Mouse (Mus musculus): ENCODE data around the gene Runx3. TPM values are rescaled to one million over a fixed set of nuclear protein-coding genes. Genes with fewer than 3 reads are reported as not detected.

Gene Runx3
- polyA plus RNA-seq, 1 experiment from 2014 or later = not detected

- Histone ChIP-seq H3K4me1 (replicated peaks) (peaks cover 5% of the 10 kb centered on the region; the same call in 1 of the 2 replicates), H3K4me3 (replicated peaks) (no peak overlapping the region), H3K4me2 (replicated peaks) (no peak overlapping the region), H3K36me3 (no peaks in the 10 kb centered on the region), H3K27ac (no peak overlapping the region), H3K27me3 (peaks cover 30% of the 10 kb centered on the region), H3K9ac (replicated peaks) (no peak overlapping the region), H3K9me3 (no peaks in the 10 kb centered on the region)
- 78% methylated on average over 6 of the region's 6 CpGs for WGBS
- no peak for ATAC-seq
These were observed 14.9 kb downstream of the Runx3 start for GRCm38 (mm10) chr4:135135331-135135730.

DNA sequence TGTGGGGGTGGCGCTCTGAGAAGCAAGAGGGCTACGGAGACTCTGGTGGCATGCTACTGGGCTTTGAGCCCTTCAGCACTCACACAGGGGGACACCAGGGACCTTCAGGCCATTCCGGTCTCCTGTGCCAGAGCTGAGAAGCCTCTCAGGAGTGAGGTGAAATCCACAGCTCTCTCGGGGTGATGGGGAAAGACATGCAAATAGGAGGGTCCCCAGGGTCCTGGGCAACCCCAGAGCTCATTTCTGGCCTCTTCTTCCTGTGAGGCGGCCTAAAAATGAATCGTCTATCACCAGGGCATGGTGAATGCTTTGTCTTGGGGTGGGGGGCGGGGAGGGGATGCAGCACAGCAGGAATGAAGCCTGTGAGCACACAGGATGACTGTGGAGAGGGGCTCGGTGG is 15.8 kb downstream of the Runx3 start:
- 54% methylated on average over 8 of the region's 8 CpGs for WGBS

GRCm38 (mm10) chr4:135136612-135137011 is 16.2 kb downstream of the Runx3 start:
- Histone ChIP-seq H3K27me3 (peaks cover 42% of the 10 kb centered on the region), H3K9me3 (no peaks in the 10 kb centered on the region), H3K27ac (no peak overlapping the region), H3K4me1 (replicated peaks) (peaks cover 12% of the 10 kb centered on the region), H3K9ac (replicated peaks) (no peak overlapping the region), H3K36me3 (no peaks in the 10 kb centered on the region), H3K4me3 (replicated peaks) (no peak overlapping the region), H3K4me2 (replicated peaks) (no peak overlapping the region)
- 68% methylated on average over 10 of the region's 10 CpGs for WGBS
- ATAC-seq = no peak

More for the DNA sequence above, 15.8 kb downstream of the Runx3 start:
- Histone ChIP-seq H3K9ac (replicated peaks) (no peak overlapping the region), H3K4me2 (replicated peaks) (no peak overlapping the region), H3K4me3 (replicated peaks) (no peak overlapping the region), H3K4me1 (replicated peaks) (peaks cover 12% of the 10 kb centered on the region), H3K27me3 (peaks cover 38% of the 10 kb centered on the region), H3K9me3 (no peaks in the 10 kb centered on the region), H3K36me3 (no peaks in the 10 kb centered on the region), H3K27ac (no peak overlapping the region)
- ATAC-seq = no peak

DNA sequence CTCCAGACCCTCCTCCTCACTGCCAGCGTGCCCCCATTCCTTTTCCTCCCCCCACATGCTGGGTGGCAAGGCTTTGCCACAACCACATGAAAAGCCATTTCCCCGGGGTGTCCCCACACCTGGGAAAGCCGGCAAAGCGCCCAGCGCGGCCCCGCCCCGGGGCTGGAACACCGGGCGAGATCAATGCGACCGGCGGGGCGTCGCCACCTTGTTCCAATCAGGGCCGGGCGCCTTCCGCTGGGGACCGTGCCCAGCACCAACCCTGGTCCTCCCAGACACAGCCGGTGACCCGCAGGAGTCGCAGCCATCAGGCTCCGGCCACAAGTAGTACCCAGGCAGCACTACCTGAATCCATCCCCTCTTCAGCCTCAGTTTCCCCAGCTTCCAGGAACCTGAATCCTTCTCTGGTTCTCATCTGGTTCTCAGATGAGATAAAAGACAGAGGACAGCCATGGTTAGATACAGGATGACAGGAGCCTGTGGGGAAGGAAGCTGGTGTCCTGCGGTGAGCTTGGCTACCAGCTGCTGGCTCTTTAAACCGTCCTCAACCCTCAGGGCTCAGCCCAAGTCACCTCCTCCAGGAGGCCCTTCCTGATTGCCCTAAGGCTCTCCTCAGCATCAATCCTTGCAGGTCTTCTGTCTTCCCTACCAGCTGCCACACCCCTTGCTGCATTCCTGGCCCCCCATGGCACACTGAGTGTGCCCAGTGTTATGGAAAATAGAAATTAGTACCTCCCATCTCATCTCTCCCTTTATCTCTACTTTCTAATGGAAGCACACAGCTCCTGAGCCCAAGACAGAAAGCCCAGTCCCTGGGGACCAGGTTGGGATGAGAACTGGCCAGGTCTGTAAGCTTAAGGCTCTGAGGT is 20.4 kb downstream of the Runx3 start:
- peaks cover 82% of the 10 kb centered on the region for H3K27me3 ChIP-seq
- no peaks in the 10 kb centered on the region for H3K36me3 ChIP-seq
- H3K9me3 ChIP-seq = no peaks in the 10 kb centered on the region
- H3K27ac ChIP-seq = no peak overlapping the region
- 1% methylated on average over 25 of the region's 25 CpGs for WGBS
- H3K4me3 ChIP-seq (replicated peaks) = no peak overlapping the region
- ATAC-seq = no peak
- 0 out of 2 replicates have a peak overlapping the region, but pooled peaks have one; percentile 13 for H3K4me2 ChIP-seq (replicated peaks)
- H3K4me1 ChIP-seq (replicated peaks) = peaks cover 12% of the 10 kb centered on the region
- no peak overlapping the region for H3K9ac ChIP-seq (replicated peaks)

DNA sequence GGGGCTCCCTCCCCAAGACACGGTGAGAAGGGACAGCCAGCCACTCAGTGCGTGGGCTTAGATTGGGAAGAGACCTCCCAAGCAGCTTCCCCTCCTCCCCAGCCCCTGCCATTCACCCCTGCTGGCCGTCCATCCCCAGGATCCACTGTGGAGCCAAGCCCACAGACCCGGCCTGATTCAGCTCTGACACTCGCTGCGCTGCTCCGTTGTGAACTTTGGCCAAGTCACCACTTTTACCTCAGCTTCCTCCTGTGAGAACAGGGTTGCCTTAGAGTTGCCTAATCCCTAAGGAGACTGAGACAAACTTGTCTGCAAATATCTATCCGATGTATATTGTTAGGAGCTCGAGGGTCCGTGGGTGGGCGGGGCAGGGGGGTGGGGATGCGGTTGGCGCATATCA is 21.3 kb downstream of the Runx3 start:
- Histone ChIP-seq H3K9ac (replicated peaks) (no peak overlapping the region), H3K4me3 (replicated peaks) (no peak overlapping the region), H3K27ac (no peak overlapping the region), H3K4me2 (replicated peaks) (no peak overlapping the region), H3K9me3 (no peaks in the 10 kb centered on the region), H3K36me3 (no peaks in the 10 kb centered on the region), H3K4me1 (replicated peaks) (peaks cover 9% of the 10 kb centered on the region), H3K27me3 (peaks cover 90% of the 10 kb centered on the region)
- no peak for ATAC-seq
- 6% methylated on average over 12 of the region's 13 CpGs for WGBS

- Histone ChIP-seq H3K27ac (no peak overlapping the region), H3K27me3 (peaks cover 100% of the 10 kb centered on the region), H3K4me2 (replicated peaks) (no peak overlapping the region), H3K9ac (replicated peaks) (no peak overlapping the region), H3K9me3 (no peaks in the 10 kb centered on the region), H3K4me3 (replicated peaks) (no peak overlapping the region), H3K4me1 (replicated peaks) (0 out of 2 replicates have a peak, but pooled peaks cover 8% of the 10 kb centered on the region), H3K36me3 (no peaks in the 10 kb centered on the region)
- ATAC-seq = no peak
- 18% methylated on average over 15 of the region's 15 CpGs for WGBS
These were observed 26.3 kb downstream of the Runx3 start for GRCm38 (mm10) chr4:135146734-135147133.

GRCm38 (mm10) chr4:135148660-135149059 is 28.2 kb downstream of the Runx3 start:
- H3K4me2 ChIP-seq (replicated peaks) = no peak overlapping the region
- H3K9me3 ChIP-seq = no peaks in the 10 kb centered on the region
- H3K36me3 ChIP-seq = no peaks in the 10 kb centered on the region
- WGBS = 4% methylated on average over 7 of the region's 7 CpGs
- H3K27me3 ChIP-seq = peaks cover 100% of the 10 kb centered on the region
- ATAC-seq = no peak
- H3K27ac ChIP-seq = no peak overlapping the region
- no peak overlapping the region for H3K4me3 ChIP-seq (replicated peaks)
- peaks cover 23% of the 10 kb centered on the region for H3K4me1 ChIP-seq (replicated peaks)
- H3K9ac ChIP-seq (replicated peaks) = no peak overlapping the region

DNA sequence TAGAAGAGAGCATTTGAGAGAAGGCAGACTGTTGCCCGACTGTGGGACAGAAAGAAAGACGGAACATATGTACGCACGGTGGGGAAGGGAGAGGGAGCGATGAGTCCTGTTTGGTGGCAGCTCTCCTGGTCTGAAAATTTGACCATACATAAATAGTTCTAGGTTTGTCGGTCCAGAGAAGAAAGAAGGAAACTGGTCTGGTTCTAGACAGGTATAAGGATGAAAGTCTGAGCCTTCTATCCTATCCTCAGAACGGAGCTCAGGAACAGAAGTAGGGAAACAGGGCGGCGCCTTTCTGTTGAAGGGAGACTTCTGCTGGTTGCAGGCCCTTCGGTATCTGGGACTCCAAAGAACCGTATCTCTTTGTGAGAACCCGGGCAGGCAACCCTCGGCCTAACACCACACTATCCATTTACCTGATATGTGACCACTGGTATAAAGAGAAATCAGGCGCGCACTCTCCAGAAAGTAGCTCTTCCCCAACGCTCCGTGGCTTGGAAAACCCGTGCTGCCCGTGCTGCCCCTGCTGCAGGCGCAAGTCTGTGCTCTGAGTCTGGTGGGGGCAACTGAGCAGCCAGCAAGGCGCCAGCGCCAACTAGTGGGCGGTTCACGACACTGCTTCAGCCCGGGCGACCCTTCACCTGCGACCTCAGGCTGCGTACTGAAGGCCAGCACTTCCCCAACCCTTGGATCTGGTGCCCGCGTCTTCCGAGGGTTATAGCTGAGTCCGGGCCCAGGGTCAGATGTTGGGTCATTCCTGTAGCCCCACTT is 29.8 kb downstream of the Runx3 start:
- H3K36me3 ChIP-seq = no peaks in the 10 kb centered on the region
- no peaks in the 10 kb centered on the region for H3K9me3 ChIP-seq
- WGBS = 2% methylated on average over 32 of the region's 32 CpGs
- H3K27ac ChIP-seq = no peak overlapping the region
- no peak overlapping the region for H3K4me3 ChIP-seq (replicated peaks)
- H3K27me3 ChIP-seq = peaks cover 100% of the 10 kb centered on the region
- H3K9ac ChIP-seq (replicated peaks) = no peak overlapping the region
- peaks cover 23% of the 10 kb centered on the region for H3K4me1 ChIP-seq (replicated peaks)
- peak; percentile 49; the same call in 1 of the 2 replicates for ATAC-seq
- no peak overlapping the region; the same call in 1 of the 2 replicates for H3K4me2 ChIP-seq (replicated peaks)

DNA sequence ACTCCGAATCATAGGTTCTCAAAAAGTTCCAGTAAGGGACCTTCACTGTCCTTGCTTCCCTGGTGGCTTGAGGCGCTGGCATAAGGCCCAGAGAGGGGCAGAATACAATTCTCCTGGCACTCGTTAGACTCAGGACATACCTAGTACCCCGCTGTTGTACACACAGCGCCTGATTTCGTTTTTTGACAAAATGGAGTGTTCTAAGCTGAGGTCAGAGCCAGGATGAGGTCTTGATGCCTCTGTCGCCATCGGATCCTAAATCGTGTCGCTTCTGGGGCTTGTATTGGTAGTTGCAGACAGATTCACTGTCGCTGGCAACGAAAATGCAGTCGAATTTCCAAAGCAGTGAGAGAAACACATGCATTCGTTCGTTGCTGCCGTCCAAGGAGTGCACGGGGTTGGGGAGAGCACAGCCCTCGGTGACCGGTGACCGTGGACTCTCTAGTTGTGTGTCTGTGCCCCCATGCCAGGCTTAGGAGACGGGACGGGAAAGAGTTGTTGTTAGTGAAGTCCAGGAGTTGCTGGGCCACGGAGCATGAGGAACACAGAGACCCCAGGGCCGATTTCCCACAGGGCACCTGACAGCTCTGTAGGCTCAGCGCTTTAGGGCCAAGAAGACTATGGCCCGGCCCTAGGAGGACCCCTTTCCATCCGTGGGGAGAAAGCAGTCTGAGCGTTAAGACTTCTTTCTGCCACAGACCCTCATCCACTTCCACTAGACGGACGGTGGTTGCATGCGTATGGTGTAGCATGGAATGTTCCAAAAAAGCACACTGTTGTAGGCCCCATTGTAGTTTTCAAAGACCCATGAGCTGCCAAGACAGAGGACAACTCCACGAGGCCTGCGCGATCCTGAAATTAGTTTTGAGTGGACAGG is 30.9 kb downstream of the Runx3 start:
- 3% methylated on average over 34 of the region's 34 CpGs for WGBS
- ATAC-seq = no peak
- peaks cover 100% of the 10 kb centered on the region for H3K27me3 ChIP-seq

GRCm38 (mm10) chr4:135151988-135152594 is 31.6 kb downstream of the Runx3 start:
- Histone ChIP-seq H3K27me3 (peaks cover 100% of the 10 kb centered on the region), H3K9ac (replicated peaks) (no peak overlapping the region; the same call in 1 of the 2 replicates), H3K27ac (no peak overlapping the region), H3K4me1 (replicated peaks) (peaks cover 21% of the 10 kb centered on the region), H3K36me3 (no peaks in the 10 kb centered on the region), H3K4me2 (replicated peaks) (peak overlapping the region; percentile 50), H3K9me3 (no peaks in the 10 kb centered on the region), H3K4me3 (replicated peaks) (peak overlapping the region; percentile 32)
- WGBS = 2% methylated on average over 60 of the region's 63 CpGs
- no peak; the same call in 1 of the 2 replicates for ATAC-seq

More for the DNA sequence above, 30.9 kb downstream of the Runx3 start:
- Histone ChIP-seq H3K27ac (no peak overlapping the region), H3K4me1 (replicated peaks) (peaks cover 23% of the 10 kb centered on the region), H3K4me3 (replicated peaks) (no peak overlapping the region), H3K4me2 (replicated peaks) (no peak overlapping the region), H3K36me3 (no peaks in the 10 kb centered on the region), H3K9me3 (no peaks in the 10 kb centered on the region), H3K9ac (replicated peaks) (no peak overlapping the region)

DNA sequence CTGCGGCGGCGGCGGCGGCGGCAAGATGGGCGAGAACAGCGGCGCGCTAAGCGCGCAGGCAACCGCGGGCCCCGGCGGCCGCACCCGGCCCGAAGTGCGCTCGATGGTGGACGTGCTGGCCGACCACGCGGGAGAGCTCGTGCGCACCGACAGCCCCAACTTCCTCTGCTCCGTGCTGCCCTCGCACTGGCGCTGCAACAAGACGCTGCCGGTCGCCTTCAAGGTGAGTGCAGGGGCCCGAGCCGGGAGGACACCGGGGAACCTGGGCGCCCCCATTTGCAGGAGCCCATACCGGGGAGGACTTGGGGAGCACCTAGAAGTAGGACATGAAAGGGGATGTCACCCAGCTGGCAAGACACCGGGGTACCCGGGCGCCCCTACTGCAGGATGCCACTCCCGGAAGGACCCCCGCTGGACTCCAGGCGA is 32.4 kb downstream of the Runx3 start:
- Histone ChIP-seq H3K9me3 (no peaks in the 10 kb centered on the region), H3K27ac (no peak overlapping the region), H3K27me3 (peaks cover 100% of the 10 kb centered on the region), H3K9ac (replicated peaks) (no peak overlapping the region; the same call in 1 of the 2 replicates), H3K4me3 (replicated peaks) (peak overlapping the region; percentile 32), H3K4me2 (replicated peaks) (peak overlapping the region; percentile 50), H3K4me1 (replicated peaks) (peaks cover 23% of the 10 kb centered on the region), H3K36me3 (no peaks in the 10 kb centered on the region)
- ATAC-seq = no peak
- WGBS = under 1% methylated on average over 45 of the region's 45 CpGs

All from midbrain, embryonic 13.5 days (tissue).